Mouse (Mus musculus) neutrophil, adult 5-6 weeks (primary cell): Measurements from ENCODE around the gene Maml1. TPM values are rescaled to one million over a fixed set of nuclear protein-coding genes. Genes with fewer than 3 reads are reported as not detected.

Source experiments
- ATAC-seq: fragments of 151-379, 151-347 bp; 2 replicates; pipeline ENCODE4 v1.8.0; 2017; ENCODE audit warnings: mild to moderate bottlenecking, moderate TSS enrichment; ENCODE audit not compliant: insufficient number of reproducible peaks, poor library complexity, low FRiP score, severe bottlenecking; ENCODE audit errors: extremely low read depth
- total RNA-seq: library from RNA; stranded (forward); fragments of 200-1000 nt; gene quantifications from 2 replicates; pipeline ENCODE4 v1.2.3, GENCODE M21; 2017

Gene Maml1
- total RNA-seq, 1 experiment from 2014 or later = 21.1 TPM

GRCm38 (mm10) chr11:50208039-50208438 is 84.1 kb downstream of the Maml1 start:
- no peak for ATAC-seq

GRCm38 (mm10) chr11:50207344-50207743 is 84.8 kb downstream of the Maml1 start:
- ATAC-seq = no peak

GRCm38 (mm10) chr11:50206037-50206436 is 86.1 kb downstream of the Maml1 start:
- ATAC-seq = no peak

Other genes starting within 250 kb of the Maml1 start
- 74.3 and 98.6 TPM in 2 replicates for gene Tbc1d9b, start 160.9 kb downstream of the Maml1 start, total RNA-seq
- 2.2 and 2.9 TPM in 2 replicates for gene Mrnip, start 117.9 kb downstream of the Maml1 start, total RNA-seq
- gene Sqstm1, start 81.5 kb downstream of the Maml1 start, total RNA-seq = 438 and 455 TPM in 2 replicates
- 4.4 and 5.5 TPM in 2 replicates for gene Mgat4b, start 81.4 kb downstream of the Maml1 start, total RNA-seq
- 2.1 TPM in 1 of 2 replicates, not detected in the other for gene Ltc4s, start 53.7 kb downstream of the Maml1 start, total RNA-seq
- 235 TPM in 2 replicates for gene Canx, start 33.4 kb upstream of the Maml1 start, total RNA-seq
- gene Cby3, start 62.2 kb upstream of the Maml1 start, total RNA-seq = not detected in 2 replicates
- gene Hnrnph1, start 84.7 kb upstream of the Maml1 start, total RNA-seq = 1,028 and 1,146 TPM in 2 replicates
- 52.4 and 52.7 TPM in 2 replicates for gene Rufy1, start 138.8 kb upstream of the Maml1 start, total RNA-seq